Mouse (Mus musculus) heart, embryonic 13.5 days (tissue): ENCODE results near the gene Rpl12. TPM values are rescaled to one million over a fixed set of nuclear protein-coding genes. Genes with fewer than 3 reads are reported as not detected.
A peak's percentile ranks its signal among the peaks of the same experiment; 100 is the strongest.

Source experiments
- ATAC-seq: fragments of 200-750 bp; cut with Nextera tagmentation; 2 replicates; pipeline ENCODE4 v1.8.0; 2017; ENCODE audit warnings: moderate TSS enrichment; ENCODE audit not compliant: insufficient number of reproducible peaks, low FRiP score, low TSS enrichment; ENCODE audit errors: extremely low read depth
- H3K27ac ChIP-seq: fragments of 300-500 bp; sonication (generic); replicated peaks from 2 replicates; pipeline ENCODE4 v1.5.1; 2015; ENCODE audit warnings: moderate library complexity, mild to moderate bottlenecking, inconsistent platforms
- H3K27me3 ChIP-seq: fragments of 300-500 bp; sonication (generic); replicated peaks from 2 replicates; pipeline ENCODE4 v1.6.1; 2015; ENCODE audit warnings: mild to moderate bottlenecking, inconsistent platforms
- H3K36me3 ChIP-seq: fragments of 300-500 bp; sonication (generic); 2 replicates; pipeline ENCODE4 v1.6.1; 2015; ENCODE audit warnings: mild to moderate bottlenecking, inconsistent platforms
- H3K4me1 ChIP-seq: fragments of 300-500 bp; sonication (generic); 2 replicates; pipeline ENCODE4 v1.6.1; 2015; ENCODE audit warnings: inconsistent platforms
- H3K4me2 ChIP-seq: fragments of 300-500 bp; sonication (generic); 2 replicates; pipeline ENCODE4 v1.6.1; 2015; ENCODE audit warnings: inconsistent platforms, mild to moderate bottlenecking, moderate library complexity
- H3K4me3 ChIP-seq: fragments of 300-500 bp; sonication (generic); 2 replicates; pipeline ENCODE4 v1.5.1; 2015; ENCODE audit warnings: moderate library complexity, mild to moderate bottlenecking, inconsistent platforms
- H3K9ac ChIP-seq: fragments of 300-500 bp; sonication (generic); 2 replicates; pipeline ENCODE4 v1.6.1; 2015; ENCODE audit warnings: inconsistent platforms, mild to moderate bottlenecking, moderate library complexity
- H3K9me3 ChIP-seq: fragments of 300-500 bp; sonication (generic); 2 replicates; pipeline ENCODE4 v1.6.1; 2016; ENCODE audit warnings: inconsistent platforms
- WGBS: fragments of 180-500 bp; shearing (Covaris S2); methylation state at CpG from one replicate; pipeline ENCODE4 v1.1.7; 2015; ENCODE audit warnings: mixed read lengths; 5-methylcytosine and 5-hydroxymethylcytosine counted together
- polyA plus RNA-seq: library from polyadenylated mRNA; unstranded; fragments of >200 nt; fragmentation: Nextera tagmentation; extraction: Ambion mirVana; gene quantifications from 2 replicates; pipeline ENCODE4 v1.2.1, GENCODE M21; 2015

Rpl12 gene
- polyA plus RNA-seq, 1 experiment from 2014 or later: 108 TPM

GRCm38 (mm10) chr2:32947454-32947853 lies 13.9 kb upstream of the Rpl12 start:
- Histone ChIP-seq H3K27ac (no peak overlapping the region), H3K9me3 (no peaks in the 10 kb centered on the region), H3K4me2 (no peak overlapping the region), H3K4me1 (no peaks in the 10 kb centered on the region), H3K27me3 (no peaks in the 10 kb centered on the region), H3K4me3 (no peak overlapping the region), H3K36me3 (peaks cover 86% of the 10 kb centered on the region), H3K9ac (no peak overlapping the region)
- no peak for ATAC-seq
- WGBS: 88% methylated on average over 11 of the region's 11 CpGs

GRCm38 (mm10) chr2:32954581-32954980 lies 6.8 kb upstream of the Rpl12 start:
- Histone ChIP-seq H3K27ac (no peak overlapping the region), H3K27me3 (no peaks in the 10 kb centered on the region), H3K9ac (no peak overlapping the region), H3K4me1 (no peaks in the 10 kb centered on the region), H3K36me3 (peaks cover 85% of the 10 kb centered on the region), H3K4me2 (no peak overlapping the region), H3K4me3 (no peak overlapping the region), H3K9me3 (peaks cover 3% of the 10 kb centered on the region; the same call in 1 of the 2 replicates)
- WGBS: 86% methylated on average over 2 of the region's 2 CpGs
- ATAC-seq: no peak

- no peaks in the 10 kb centered on the region for H3K27me3 ChIP-seq
- H3K9me3 ChIP-seq: peaks cover 3% of the 10 kb centered on the region; the same call in 1 of the 2 replicates
- peaks cover 61% of the 10 kb centered on the region for H3K36me3 ChIP-seq
- H3K4me1 ChIP-seq: peaks cover 10% of the 10 kb centered on the region
- no peak overlapping the region for H3K27ac ChIP-seq
- no peak overlapping the region for H3K4me2 ChIP-seq
- H3K9ac ChIP-seq: no peak overlapping the region
- no peak for ATAC-seq
- no peak overlapping the region for H3K4me3 ChIP-seq
- WGBS: 53% methylated on average over 8 of the region's 8 CpGs
Observed at GRCm38 (mm10) chr2:32957344-32957743, 4.0 kb upstream of the Rpl12 start.

GRCm38 (mm10) chr2:32960273-32960672 lies 1.1 kb upstream of the Rpl12 start:
- no peak for ATAC-seq
- H3K27ac ChIP-seq: no peak overlapping the region
- peak overlapping the region; percentile 87; the same call in 1 of the 2 replicates for H3K4me3 ChIP-seq
- H3K9ac ChIP-seq: peak overlapping the region; percentile 98
- peaks cover 37% of the 10 kb centered on the region for H3K4me1 ChIP-seq
- H3K9me3 ChIP-seq: no peaks in the 10 kb centered on the region
- no peaks in the 10 kb centered on the region for H3K27me3 ChIP-seq
- WGBS: 81% methylated on average over 4 of the region's 4 CpGs
- peak overlapping the region; percentile 87 for H3K4me2 ChIP-seq
- peaks cover 64% of the 10 kb centered on the region for H3K36me3 ChIP-seq

GRCm38 (mm10) chr2:32962062-32962874 lies 909 bp downstream of the Rpl12 start:
- Histone ChIP-seq H3K4me1 (peaks cover 48% of the 10 kb centered on the region), H3K9ac (peak overlapping the region; percentile 98), H3K4me3 (peak overlapping the region; percentile 87), H3K36me3 (peaks cover 44% of the 10 kb centered on the region), H3K27ac (peak overlapping the region; percentile 89), H3K9me3 (no peaks in the 10 kb centered on the region), H3K4me2 (peak overlapping the region; percentile 87), H3K27me3 (no peaks in the 10 kb centered on the region)
- ATAC-seq: no peak
- 1% methylated on average over 33 of the region's 33 CpGs for WGBS

- no peak for ATAC-seq
- H3K4me1 ChIP-seq: peaks cover 52% of the 10 kb centered on the region
- H3K9ac ChIP-seq: peak overlapping the region; percentile 98
- H3K4me3 ChIP-seq: peak overlapping the region; percentile 87
- H3K27me3 ChIP-seq: no peaks in the 10 kb centered on the region
- H3K27ac ChIP-seq: peak overlapping the region; percentile 89
- WGBS: 6% methylated on average over 9 of the region's 9 CpGs
- H3K9me3 ChIP-seq: no peaks in the 10 kb centered on the region
- H3K4me2 ChIP-seq: peak overlapping the region; percentile 87
- H3K36me3 ChIP-seq: peaks cover 40% of the 10 kb centered on the region
Observed at GRCm38 (mm10) chr2:32962875-32963220, 1.5 kb downstream of the Rpl12 start.

GRCm38 (mm10) chr2:32963544-32963943 lies 2.2 kb downstream of the Rpl12 start:
- WGBS: 59% methylated on average over 4 of the region's 4 CpGs
- no peak for ATAC-seq
- no peaks in the 10 kb centered on the region for H3K9me3 ChIP-seq
- peak overlapping the region; percentile 87 for H3K4me2 ChIP-seq
- H3K4me3 ChIP-seq: peak overlapping the region; percentile 87
- H3K4me1 ChIP-seq: peaks cover 59% of the 10 kb centered on the region
- peaks cover 36% of the 10 kb centered on the region for H3K36me3 ChIP-seq
- H3K9ac ChIP-seq: peak overlapping the region; percentile 98
- H3K27me3 ChIP-seq: no peaks in the 10 kb centered on the region
- 0 out of 2 replicates have a peak overlapping the region, but pooled peaks have one; percentile 89 for H3K27ac ChIP-seq

GRCm38 (mm10) chr2:32963981-32964380 lies 2.6 kb downstream of the Rpl12 start:
- Histone ChIP-seq H3K9ac (peak overlapping the region; percentile 98; the same call in 1 of the 2 replicates), H3K27ac (no peak overlapping the region), H3K27me3 (no peaks in the 10 kb centered on the region), H3K4me3 (peak overlapping the region; percentile 87; the same call in 1 of the 2 replicates), H3K9me3 (no peaks in the 10 kb centered on the region), H3K4me2 (peak overlapping the region; percentile 87), H3K4me1 (peaks cover 64% of the 10 kb centered on the region), H3K36me3 (peaks cover 34% of the 10 kb centered on the region)
- WGBS: 73% methylated on average over 1 of the region's 1 CpGs
- ATAC-seq: no peak

GRCm38 (mm10) chr2:32964659-32965457 lies 3.5 kb downstream of the Rpl12 start:
- Histone ChIP-seq H3K4me2 (no peak overlapping the region), H3K27ac (no peak overlapping the region; the same call in none of the 2 replicates), H3K4me1 (peaks cover 72% of the 10 kb centered on the region), H3K9ac (0 out of 2 replicates have a peak overlapping the region, but pooled peaks have one; percentile 47), H3K4me3 (no peak overlapping the region), H3K27me3 (no peaks in the 10 kb centered on the region), H3K36me3 (peaks cover 30% of the 10 kb centered on the region), H3K9me3 (no peaks in the 10 kb centered on the region)
- no peak for ATAC-seq
- 34% methylated on average over 10 of the region's 10 CpGs for WGBS

GRCm38 (mm10) chr2:32965511-32966183 lies 4.3 kb downstream of the Rpl12 start:
- Histone ChIP-seq H3K27me3 (no peaks in the 10 kb centered on the region), H3K4me3 (peak overlapping the region; percentile 63), H3K36me3 (peaks cover 30% of the 10 kb centered on the region), H3K9ac (peak overlapping the region; percentile 85), H3K4me2 (peak overlapping the region; percentile 93), H3K9me3 (no peaks in the 10 kb centered on the region), H3K4me1 (peaks cover 75% of the 10 kb centered on the region), H3K27ac (peak overlapping the region; percentile 96)
- 16% methylated on average over 7 of the region's 7 CpGs for WGBS
- no peak for ATAC-seq

- H3K36me3 ChIP-seq: peaks cover 30% of the 10 kb centered on the region
- peak overlapping the region; percentile 93 for H3K4me2 ChIP-seq
- no peaks in the 10 kb centered on the region for H3K9me3 ChIP-seq
- WGBS: 8% methylated on average over 13 of the region's 13 CpGs
- peak overlapping the region; percentile 63 for H3K4me3 ChIP-seq
- peak overlapping the region; percentile 96 for H3K27ac ChIP-seq
- no peaks in the 10 kb centered on the region for H3K27me3 ChIP-seq
- no peak for ATAC-seq
- peaks cover 70% of the 10 kb centered on the region for H3K4me1 ChIP-seq
- peak overlapping the region; percentile 85 for H3K9ac ChIP-seq
Observed at GRCm38 (mm10) chr2:32966184-32966688, 4.9 kb downstream of the Rpl12 start.
